Mouse (Mus musculus) left cerebral cortex, adult 18-20 months (tissue): ENCODE results near the gene Mst1. TPM values are rescaled to one million over a fixed set of nuclear protein-coding genes. Genes with fewer than 3 reads are reported as not detected.

Source experiments
- DNase-seq, 2 experiments: peaks; one replicate each; pipeline ENCODE4 v3.0.0; 2021 to 2022; ENCODE audit warnings: low spot score in 2 of 2, mixed read lengths in 1 of 2
- long read RNA-seq, 2 experiments: library from polyadenylated mRNA; stranded (forward); transcript quantifications; one replicate each; pipeline ENCODE4 v2.0.0; 2021
- total RNA-seq, 2 experiments: library from RNA; stranded (reverse); gene quantifications; 2 replicates each; pipeline ENCODE4 v1.2.3; 2021

Gene Mst1
- total RNA-seq = not detected
- long read RNA-seq, experiment 1 = 0 reads
- long read RNA-seq, experiment 2 = 0 reads

- DNase-seq = no peak
Measured at GRCm38 (mm10) chr9:108080168-108080567, at the start of gene Mst1. Gene Mst1 (plus strand): TSS chr9:108080436.

DNA sequence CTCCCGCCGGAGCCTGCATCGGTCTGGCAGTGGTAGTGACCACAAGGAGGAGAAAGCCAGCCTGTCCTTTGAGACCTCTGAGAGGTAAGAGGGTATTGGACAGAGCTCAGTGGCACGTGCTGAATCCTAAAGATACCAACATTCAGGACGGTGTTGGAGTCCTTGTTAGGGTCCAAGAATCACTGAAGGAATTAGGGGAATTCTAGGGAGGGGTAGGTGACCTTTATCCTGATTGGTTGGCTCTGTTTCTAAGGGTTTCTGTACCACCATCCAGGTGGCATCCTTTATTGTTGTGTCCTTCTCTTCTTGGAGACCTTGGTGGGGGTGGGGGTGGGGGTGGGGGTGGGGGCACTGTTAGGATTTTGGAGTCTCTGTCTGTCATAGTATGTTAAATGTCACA is 48.1 kb upstream of the Mst1 start:
- DNase-seq = no peak

DNA sequence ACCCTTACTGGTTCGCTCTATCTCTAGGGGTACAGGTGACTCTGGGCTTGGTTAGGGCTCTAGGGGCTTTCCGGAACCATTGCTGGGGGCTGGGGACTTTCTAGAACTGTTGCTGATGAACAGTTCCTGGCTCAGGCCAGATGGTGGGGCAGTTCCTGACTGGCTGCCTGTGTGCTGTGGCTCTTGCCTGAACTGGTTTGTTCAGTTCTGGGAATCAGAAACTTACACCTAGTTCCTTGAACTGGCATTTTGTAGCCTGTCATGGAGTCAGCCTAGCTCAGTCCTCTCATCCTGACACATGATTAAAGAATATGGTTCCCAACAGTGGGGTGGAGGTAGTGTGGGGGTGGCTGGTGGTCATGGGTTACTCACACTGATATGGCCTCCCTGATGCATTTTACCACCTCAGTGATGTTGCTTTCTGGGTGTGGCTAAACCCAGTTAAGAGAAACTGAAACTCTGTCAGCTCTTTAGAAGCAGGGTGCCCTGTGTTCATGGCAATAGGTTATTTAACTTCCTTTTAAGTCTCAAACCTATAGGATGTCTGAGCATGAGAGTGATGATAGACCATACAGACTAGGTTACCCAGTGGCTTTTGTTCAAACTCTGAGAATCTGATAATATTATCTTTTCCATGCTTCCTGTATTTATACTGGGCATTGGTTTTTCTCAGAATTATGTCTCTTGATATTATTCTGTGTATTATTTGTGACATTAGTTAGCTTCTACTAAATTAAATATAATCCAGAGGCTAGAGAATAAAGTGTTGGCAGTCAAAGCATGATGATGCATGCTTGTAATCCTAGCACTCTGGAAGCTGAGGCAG is 44.7 kb upstream of the Mst1 start:
- no peak for DNase-seq

DNA sequence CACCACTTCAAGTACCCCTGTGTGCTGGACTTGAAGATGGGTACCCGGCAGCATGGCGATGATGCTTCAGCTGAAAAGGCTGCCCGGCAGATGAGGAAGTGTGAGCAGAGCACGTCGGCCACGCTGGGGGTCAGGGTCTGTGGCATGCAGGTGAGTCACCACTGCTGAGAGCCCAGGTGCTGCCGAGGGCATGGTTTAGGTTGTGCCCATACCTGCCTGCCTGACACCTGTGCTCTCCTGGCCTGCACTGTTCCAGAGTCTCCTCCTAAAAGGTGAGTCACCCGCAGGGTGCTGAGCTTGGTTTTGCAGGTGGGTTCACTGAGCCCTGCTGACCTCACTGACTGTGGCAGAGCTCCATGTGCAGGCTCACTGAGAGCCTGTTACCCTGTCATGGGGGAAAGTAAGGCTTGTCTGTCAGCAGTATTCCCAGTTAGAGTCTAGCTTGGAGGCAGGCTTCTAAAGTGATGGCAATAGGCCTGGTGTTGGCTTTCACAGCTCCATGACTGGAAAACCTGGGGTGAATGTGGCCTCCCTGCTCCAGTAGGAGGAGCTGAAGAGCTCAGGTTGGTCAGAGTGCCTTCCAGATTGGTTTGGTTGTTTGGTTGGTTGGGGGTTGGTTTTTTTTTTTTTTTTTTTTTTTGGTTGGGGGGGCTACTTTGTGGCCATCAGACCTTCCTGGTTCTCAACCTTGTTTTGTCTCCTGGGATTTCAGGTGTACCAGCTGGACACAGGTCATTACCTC is 35.3 kb upstream of the Mst1 start:
- no peak for DNase-seq

DNA sequence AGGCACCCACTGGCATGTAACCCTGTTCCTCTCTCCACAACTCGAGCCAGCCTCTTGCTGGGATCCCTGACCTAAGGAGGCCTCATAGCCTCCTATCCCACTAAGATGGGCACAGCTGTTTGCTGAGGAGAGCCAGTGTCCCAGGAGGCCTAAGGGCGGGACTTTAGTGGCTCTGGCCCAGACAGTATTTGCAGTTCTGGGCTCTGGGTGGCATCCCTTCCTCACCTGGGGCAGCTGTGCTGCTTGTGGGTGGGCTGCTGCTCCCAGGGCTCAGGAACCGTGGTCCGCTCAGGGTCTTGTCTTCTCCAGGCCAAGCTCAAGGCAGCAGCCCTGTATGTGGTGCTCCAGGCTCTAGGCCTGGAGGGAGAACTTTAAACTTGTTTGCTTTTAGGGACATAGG is 33.7 kb upstream of the Mst1 start:
- no peak for DNase-seq

GRCm38 (mm10) chr9:108047601-108048565 is 32.4 kb upstream of the Mst1 start:
- DNase-seq = no peak

GRCm38 (mm10) chr9:108048566-108048955 is 31.7 kb upstream of the Mst1 start:
- DNase-seq = no peak

DNA sequence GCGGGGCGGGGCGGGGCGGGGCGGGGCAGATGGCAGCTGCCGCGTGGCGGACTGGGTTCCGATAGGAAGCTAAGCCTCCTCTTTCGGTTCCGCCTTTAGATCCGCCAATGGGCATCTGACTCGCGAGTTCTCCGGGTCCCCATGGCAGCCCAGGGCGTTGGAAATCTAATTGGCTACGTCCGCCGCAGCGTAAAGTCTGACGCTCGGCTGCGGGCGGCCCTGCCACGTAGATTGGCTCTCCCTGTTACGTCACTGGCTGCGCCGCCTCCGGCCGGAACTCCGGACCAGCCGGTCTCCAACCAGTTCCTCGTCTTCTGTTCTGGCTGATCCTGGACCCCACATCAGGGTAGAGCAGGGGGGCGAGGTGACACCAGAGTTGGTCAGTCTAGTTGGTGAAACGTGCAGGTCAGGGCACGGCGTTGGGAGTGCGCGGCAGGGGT is 31.2 kb upstream of the Mst1 start, which contains the start of gene Gmppb:
Gene Gmppb (plus strand): TSS at position 227 of the 440 bp plus-strand sequence.
- DNase-seq = peak; percentile 94 to 97

- DNase-seq = no peak
Measured at GRCm38 (mm10) chr9:108049561-108050251, 30.5 kb upstream of the Mst1 start.

DNA sequence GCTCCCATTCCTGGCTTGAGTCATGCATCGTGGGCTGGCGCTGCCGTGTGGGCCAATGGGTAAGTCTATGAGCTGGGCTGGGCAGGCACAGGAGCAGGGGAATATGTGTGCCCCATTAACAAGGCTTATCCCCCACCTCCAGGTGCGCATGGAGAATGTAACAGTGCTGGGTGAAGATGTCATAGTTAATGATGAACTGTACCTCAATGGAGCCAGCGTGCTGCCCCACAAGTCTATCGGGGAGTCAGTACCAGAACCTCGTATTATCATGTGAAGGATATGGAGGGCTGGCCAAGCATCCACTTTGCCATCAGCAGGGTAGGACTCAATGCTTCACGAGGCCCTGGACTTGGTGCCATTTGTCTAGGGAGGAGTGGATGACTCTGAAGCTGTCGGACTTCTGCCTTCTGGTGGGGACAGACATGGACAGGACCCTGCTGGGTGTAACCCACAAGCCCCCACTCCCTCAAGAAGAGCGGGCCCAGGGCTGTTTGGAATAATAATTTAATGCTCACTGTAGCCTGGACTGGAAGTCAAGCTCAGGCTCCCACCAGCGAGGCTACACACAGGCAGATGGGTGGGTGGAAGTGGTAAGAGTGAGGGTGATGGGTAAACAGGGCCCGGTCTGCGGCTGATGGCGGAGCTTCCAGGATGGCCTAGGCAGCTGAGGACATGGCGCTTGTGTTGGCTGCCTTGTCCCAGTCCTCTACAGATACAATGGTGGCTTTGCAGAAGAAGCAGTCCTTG is 28.9 kb upstream of the Mst1 start:
- peak in 1 of 2 experiments; percentile 2 for DNase-seq

DNA sequence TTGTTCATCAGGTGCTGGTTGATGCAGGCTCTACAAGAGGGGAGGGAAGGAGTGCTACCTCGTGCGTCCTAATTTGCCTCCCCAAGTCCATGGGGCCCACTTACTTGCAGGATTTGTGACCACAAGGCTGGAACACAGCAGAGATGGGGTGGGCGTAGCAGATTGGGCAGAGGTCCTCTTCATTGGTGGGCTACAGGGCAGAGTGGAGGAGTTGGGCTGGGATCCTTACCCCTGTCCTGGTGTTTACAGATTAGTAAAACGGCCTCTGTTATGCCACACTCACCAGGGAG is 28.4 kb upstream of the Mst1 start:
- no peak for DNase-seq

DNA sequence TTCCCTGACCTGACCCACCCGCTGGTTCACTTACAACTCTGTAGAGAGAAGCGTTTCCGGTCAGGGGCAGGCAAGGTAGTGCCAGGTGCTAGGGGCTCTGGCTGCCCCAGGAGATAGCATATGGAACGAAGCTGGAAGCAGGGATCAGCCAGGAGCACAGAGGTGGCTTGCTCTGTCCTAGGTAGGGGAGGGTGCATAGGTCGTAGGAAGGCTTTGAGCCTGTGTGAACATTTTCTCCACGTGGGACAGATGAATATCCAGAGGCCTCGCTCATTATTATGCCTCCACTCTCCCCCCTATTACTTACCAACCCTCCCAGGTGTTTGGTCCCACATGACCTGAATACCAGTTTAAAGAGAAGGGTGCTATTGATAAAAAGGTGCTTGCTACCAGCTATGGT is 27.8 kb upstream of the Mst1 start:
- no peak for DNase-seq

GRCm38 (mm10) chr9:108052885-108053664 is 27.2 kb upstream of the Mst1 start, which contains the start of gene Amigo3:
Gene Amigo3 (plus strand): TSS chr9:108053159.
- DNase-seq = peak; percentile 96 to 97

GRCm38 (mm10) chr9:108053665-108054225 is 26.5 kb upstream of the Mst1 start:
- no peak for DNase-seq

DNA sequence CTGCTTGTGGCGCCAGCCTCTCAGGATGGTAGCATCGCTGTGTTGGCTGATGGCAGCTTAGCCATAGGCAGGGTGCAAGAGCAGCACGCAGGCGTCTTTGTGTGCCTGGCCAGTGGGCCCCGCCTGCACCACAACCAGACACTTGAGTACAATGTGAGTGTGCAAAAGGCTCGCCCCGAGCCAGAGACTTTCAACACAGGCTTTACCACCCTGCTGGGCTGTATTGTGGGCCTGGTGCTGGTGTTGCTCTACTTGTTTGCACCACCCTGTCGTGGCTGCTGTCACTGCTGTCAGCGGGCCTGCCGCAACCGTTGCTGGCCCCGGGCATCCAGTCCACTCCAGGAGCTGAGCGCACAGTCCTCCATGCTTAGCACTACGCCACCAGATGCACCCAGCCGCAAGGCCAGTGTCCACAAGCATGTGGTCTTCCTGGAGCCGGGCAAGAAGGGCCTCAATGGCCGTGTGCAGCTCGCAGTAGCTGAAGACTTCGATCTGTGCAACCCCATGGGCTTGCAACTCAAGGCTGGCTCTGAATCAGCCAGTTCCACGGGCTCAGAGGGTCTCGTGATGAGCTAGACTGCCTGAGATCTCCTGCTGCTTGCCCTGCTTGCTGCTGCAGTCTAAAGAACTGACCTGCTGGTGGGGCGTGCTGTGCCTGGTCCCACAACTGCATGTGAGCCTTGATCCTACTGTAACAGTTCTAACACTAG is 25.8 kb upstream of the Mst1 start:
- DNase-seq = no peak

GRCm38 (mm10) chr9:108055061-108055460 is 25.2 kb upstream of the Mst1 start:
- no peak for DNase-seq

DNA sequence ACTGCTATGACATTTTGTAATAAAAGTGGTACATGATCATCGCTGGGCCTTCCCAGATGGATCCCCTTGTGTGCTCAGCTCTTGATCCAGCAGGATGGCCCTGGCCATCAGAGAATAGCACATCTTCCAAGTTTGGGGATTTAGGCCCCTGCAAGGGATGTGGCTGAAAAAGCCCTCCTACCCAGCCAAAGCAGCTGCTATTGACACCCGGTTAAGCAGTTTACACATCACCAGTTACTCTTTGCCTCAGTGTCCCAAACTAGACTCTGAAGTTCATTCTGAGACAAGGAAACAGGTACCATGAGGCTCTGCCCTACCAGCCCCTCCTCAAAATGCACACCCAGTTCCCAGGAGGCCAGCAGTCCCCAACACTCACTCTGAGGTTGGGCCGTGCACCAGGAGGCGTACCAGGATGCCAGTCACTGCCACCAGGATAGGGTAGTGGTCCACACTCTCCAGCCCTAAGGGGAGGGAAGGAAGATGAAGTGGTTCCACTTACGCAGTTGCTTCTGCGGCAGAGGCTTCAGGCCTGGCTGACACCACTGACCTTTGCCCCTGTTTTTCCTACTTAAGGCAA is 24.5 kb upstream of the Mst1 start:
- DNase-seq = no peak
